ENCODE assay signal across 9 mouse cellular contexts in the genomic region with DNA sequence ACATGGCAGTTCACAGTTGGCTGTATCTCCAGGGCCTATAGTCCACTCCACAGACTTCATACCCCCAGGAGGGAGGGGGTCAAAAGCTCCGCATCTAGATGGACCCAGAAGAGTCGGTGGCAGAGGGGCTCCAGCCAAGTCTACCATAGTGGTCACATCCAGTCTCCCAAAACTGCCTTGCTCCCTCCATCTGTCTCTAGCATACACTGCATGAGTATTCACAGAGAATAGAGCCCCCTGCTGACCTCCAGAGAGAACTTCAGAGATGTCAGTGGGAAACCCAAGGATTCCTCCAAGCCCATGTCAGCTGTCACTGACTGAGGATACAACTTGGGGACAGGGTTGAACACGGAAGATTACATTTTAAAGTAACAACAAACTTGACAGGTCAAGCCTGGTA. TPM values are rescaled to one million over a fixed set of nuclear protein-coding genes. Genes with fewer than 3 reads are reported as not detected.
DNase-seq lines count a peak whose midpoint lies in the region; ATAC-seq and TF ChIP-seq lines count a peak whose summit lies in the region.
"Had no signal": no experiment of that assay in that cellular context is flagged by ENCODE, and none has a peak within 500 bp of the region (broad histone marks: within the 10 kb centered on the region; RNA-seq: fewer than 3 reads in every experiment).

No protein-coding gene starts in this region.

- TF ChIP-seq CTCF in kidney, postnatal 0 days (IDR thresholded peaks at IDR 0.05; ENCODE audit: low read depth): peak; percentile 67
- peak; percentile 35 to 88 (median 66) for TF ChIP-seq CTCF in MEL (IDR thresholded peaks at IDR 0.05 in 2 of 3, conservative IDR thresholded peaks at IDR 0.05 in 1 of 3; ENCODE audit: control insufficient read depth in 1 of 3, insufficient read depth in 1 of 3, low read depth in 2 of 3, low read length in 3 of 3, poor library complexity in 1 of 3, severe bottlenecking in 1 of 3)

- DNase-seq in CD4-positive, CD25-positive, alpha-beta regulatory T cell, adult 2 months (ENCODE audit: low read depth, low spot score): peak; percentile 66
- DNase-seq in kidney, postnatal 0 days (ENCODE audit: low spot score): peak; percentile 50
- no peak for DNase-seq in kidney, adult 11 months
- DNase-seq in MEL (ENCODE audit: low read depth, low spot score): peak; percentile 78
- DNase-seq in lung, postnatal 14 days: peak; percentile 8
- DNase-seq in layer of hippocampus, postnatal 10 days (ENCODE audit: low spot score in 2 of 2): no peak
- DNase-seq in neural tube, embryonic 10.5 days (ENCODE audit: extremely low spot score, low spot score): no peak
- DNase-seq: right cerebral cortex, adult 18-20 months had no signal

- no peak overlapping the region for H3K9ac ChIP-seq in kidney, postnatal 0 days (ENCODE audit: low read depth, low read length)
- peak overlapping the region; percentile 59 for H3K9ac ChIP-seq in MEL (ENCODE audit: control insufficient read depth, low read depth, low read length, poor library complexity, severe bottlenecking)

- no peaks in the 10 kb centered on the region; the same call in 1 of the 2 replicates for H3K79me2 ChIP-seq in MEL (ENCODE audit: control insufficient read depth, insufficient read depth, low read length, poor library complexity)

- WGBS in kidney, postnatal 0 days: 61% methylated on average over 3 of the region's 3 CpGs

- TF ChIP-seq RAD21 in MEL (IDR thresholded peaks at IDR 0.05; ENCODE audit: low read depth, low read length): peak; percentile 74

- no peak overlapping the region for H3K4me3 ChIP-seq in kidney, postnatal 0 days (replicated peaks; ENCODE audit: low read depth, low read length)
- H3K4me3 ChIP-seq in MEL (ENCODE audit: control insufficient read depth in 1 of 2, insufficient read depth in 1 of 2, low read depth in 2 of 2, low read length in 2 of 2): no peak overlapping the region

- no peak overlapping the region for H3K27ac ChIP-seq in kidney, postnatal 0 days
- H3K27ac ChIP-seq in MEL (ENCODE audit: control insufficient read depth, low read depth, low read length): peak overlapping the region; percentile 92

- H3K36me3 ChIP-seq in kidney, postnatal 0 days (ENCODE audit: insufficient read depth, low read length): no peaks in the 10 kb centered on the region
- peaks cover 0 to 46% of the 10 kb centered on the region in 2 experiments; a peak in 2 of 4 replicates for H3K36me3 ChIP-seq in MEL (ENCODE audit: control insufficient read depth in 1 of 2, insufficient read depth in 2 of 2, low read length in 2 of 2)

- ATAC-seq in CD4-positive, CD25-positive, alpha-beta regulatory T cell, adult 4 months: no peak
- ATAC-seq in kidney, postnatal 0 days (replicated peaks; ENCODE audit: low FRiP score, low read depth): no peak

- H3K9me3 ChIP-seq in kidney, postnatal 0 days (replicated peaks; ENCODE audit: low read length): no peaks in the 10 kb centered on the region
- H3K9me3 ChIP-seq in MEL (replicated peaks; ENCODE audit: insufficient read depth, low read length): no peaks in the 10 kb centered on the region

- no peak for TF ChIP-seq POLR2A in MEL (IDR thresholded peaks at IDR 0.05; ENCODE audit: control insufficient read depth in 1 of 2, insufficient read depth in 1 of 2, low read depth in 1 of 2, low read length in 2 of 2, poor library complexity in 1 of 2)

- 0 out of 4 replicates have a peak, but pooled peaks of 1 of the 2 experiments have one; percentile 23 for TF ChIP-seq EP300 in MEL (IDR thresholded peaks at IDR 0.05; ENCODE audit: low read depth in 1 of 2, low read length in 2 of 2)

- no peak overlapping the region for H3K4me2 ChIP-seq in kidney, postnatal 0 days (ENCODE audit: low read length)

- no peaks in the 10 kb centered on the region for H3K4me1 ChIP-seq in kidney, postnatal 0 days (replicated peaks; ENCODE audit: insufficient read depth, low read length)
- H3K4me1 ChIP-seq in MEL (ENCODE audit: control insufficient read depth in 1 of 2, insufficient read depth in 2 of 2, low read length in 2 of 2): peaks cover 35 to 40% of the 10 kb centered on the region in 2 experiments

- no peaks in the 10 kb centered on the region for H3K27me3 ChIP-seq in kidney, postnatal 0 days (ENCODE audit: insufficient read depth, low read length)
- no peaks in the 10 kb centered on the region for H3K27me3 ChIP-seq in MEL (ENCODE audit: control insufficient read depth in 1 of 2, insufficient read depth in 2 of 2, low read length in 2 of 2)

TF ChIP-seq in MEL, 35 proteins besides CTCF, POLR2A, EP300 and RAD21 (continues in another document):
- 0 out of 2 replicates have a peak, but pooled peaks have one; percentile 30 for TF ChIP-seq RCOR1 (IDR thresholded peaks at IDR 0.05; ENCODE audit: low read depth, low read length)
- TF ChIP-seq SIN3A (IDR thresholded peaks at IDR 0.05; ENCODE audit: low read length): peak; percentile 55; the same call in 1 of the 2 replicates
- 0 out of 2 replicates have a peak, but pooled peaks have one; percentile 29 for TF ChIP-seq MAX (IDR thresholded peaks at IDR 0.05; ENCODE audit: low read length)
- TF ChIP-seq MYB (IDR thresholded peaks at IDR 0.05; ENCODE audit: low read depth, low read length): no peak
- TF ChIP-seq TBP (IDR thresholded peaks at IDR 0.05; ENCODE audit: low read depth, low read length): no peak
- TF ChIP-seq NRF1 (IDR thresholded peaks at IDR 0.05; ENCODE audit: insufficient read depth, low read depth, low read length, poor library complexity, severe bottlenecking): no peak
- TF ChIP-seq MYC (IDR thresholded peaks at IDR 0.05; ENCODE audit: low read depth, low read length): 0 out of 2 replicates have a peak, but pooled peaks have one; percentile 40
- no peak for TF ChIP-seq POLR2AphosphoS2 (IDR thresholded peaks at IDR 0.05; ENCODE audit: low read length)
- peak; percentile 74 for TF ChIP-seq ZC3H11A (IDR thresholded peaks at IDR 0.05; ENCODE audit: low read depth, low read length)
- TF ChIP-seq ZNF384 (IDR thresholded peaks at IDR 0.05; ENCODE audit: low read depth, low read length): no peak
- TF ChIP-seq JUND (IDR thresholded peaks at IDR 0.05; ENCODE audit: low read depth, low read length): 0 out of 2 replicates have a peak, but pooled peaks have one; percentile 17
- no peak for TF ChIP-seq NELFE (IDR thresholded peaks at IDR 0.05; ENCODE audit: low read depth, low read length)
- TF ChIP-seq ZMIZ1 (IDR thresholded peaks at IDR 0.05; ENCODE audit: low read depth, low read length): no peak
- 0 out of 2 replicates have a peak, but pooled peaks have one; percentile 34 for TF ChIP-seq HCFC1 (IDR thresholded peaks at IDR 0.05; ENCODE audit: low read depth, low read length)
- TF ChIP-seq ZKSCAN1 (IDR thresholded peaks at IDR 0.05; ENCODE audit: low read depth, low read length): no peak
- peak; percentile 77 for TF ChIP-seq SMC3 (IDR thresholded peaks at IDR 0.05; ENCODE audit: low read depth, low read length)
- TF ChIP-seq CHD2 (IDR thresholded peaks at IDR 0.05; ENCODE audit: low read length): no peak
- 0 out of 2 replicates have a peak, but pooled peaks have one; percentile 20 for TF ChIP-seq ETS1 (IDR thresholded peaks at IDR 0.05; ENCODE audit: low read depth, low read length)
- peak; percentile 8; the same call in 1 of the 2 replicates for TF ChIP-seq TCF12 (IDR thresholded peaks at IDR 0.05; ENCODE audit: low read depth, low read length)
- no peak for TF ChIP-seq POLR2AphosphoS5 (IDR thresholded peaks at IDR 0.05; ENCODE audit: borderline replicate concordance, low read depth, low read length)

RNA-seq across cellular contexts. Expression of gene Cd2bp2, which starts 10.2 kb away (rescaled TPM):
- 10 to 100 TPM; 39.7 to 51.9 TPM for polyA plus RNA-seq in CD4-positive, CD25-positive, alpha-beta regulatory T cell, adult 4 months (2017; shearing (Covaris generic))
- polyA plus RNA-seq in kidney, postnatal 0 days (2015; fragmentation: Nextera tagmentation; extraction: Ambion mirVana): 42.8 and 47.7 TPM in 2 replicates
- 55.6 and 64.8 TPM in 2 replicates for total RNA-seq in MEL (2012; rRNA removed)
- 10 to 100 TPM in 1 of 2 experiments, not detected in 1; 56.7 TPM for polyA plus RNA-seq in MEL (2012; ENCODE audit: insufficient read depth in 1 of 2, insufficient read length in 2 of 2, low read depth in 1 of 2, low replicate concordance in 2 of 2, missing spikeins in 1 of 2)
- total RNA-seq in layer of hippocampus, postnatal 10 days (2021): 10 to 100 TPM; 70.5 to 75.5 TPM

RNA-seq across cellular contexts. Expression of gene Tbc1d10b, which starts 22.7 kb away (rescaled TPM):
- polyA plus RNA-seq in CD4-positive, CD25-positive, alpha-beta regulatory T cell, adult 4 months (2017; shearing (Covaris generic)): 10 to 100 TPM; 12.5 to 18.4 TPM
- 14.9 and 16.9 TPM in 2 replicates for polyA plus RNA-seq in kidney, postnatal 0 days (2015; fragmentation: Nextera tagmentation; extraction: Ambion mirVana)
- total RNA-seq in MEL (2012; rRNA removed): 37.4 and 43.3 TPM in 2 replicates
- 10 to 100 TPM in 1 of 2 experiments, not detected in 1; 70.3 TPM for polyA plus RNA-seq in MEL (2012; ENCODE audit: insufficient read depth in 1 of 2, insufficient read length in 2 of 2, low read depth in 1 of 2, low replicate concordance in 2 of 2, missing spikeins in 1 of 2)
- 10 to 100 TPM; 84.6 to 95.4 TPM for total RNA-seq in layer of hippocampus, postnatal 10 days (2021)

RNA-seq across cellular contexts. Expression of gene Mylpf, which starts 23.1 kb away (rescaled TPM):
- 10 to 100 TPM; 25.4 to 31.5 TPM for polyA plus RNA-seq in CD4-positive, CD25-positive, alpha-beta regulatory T cell, adult 4 months (2017; shearing (Covaris generic))
- polyA plus RNA-seq in kidney, postnatal 0 days (2015; fragmentation: Nextera tagmentation; extraction: Ambion mirVana): 2.9 and 4.7 TPM in 2 replicates
- total RNA-seq in MEL (2012; rRNA removed): 8.3 and 11.2 TPM in 2 replicates
- 1 to 10 TPM in 1 of 2 experiments, not detected in 1; 9.1 TPM for polyA plus RNA-seq in MEL (2012; ENCODE audit: insufficient read depth in 1 of 2, insufficient read length in 2 of 2, low read depth in 1 of 2, low replicate concordance in 2 of 2, missing spikeins in 1 of 2)
- total RNA-seq in layer of hippocampus, postnatal 10 days (2021): 1 to 10 TPM; 1.3 to 3.3 TPM

RNA-seq across cellular contexts. Expression of gene Zfp553, which starts 47.3 kb away (rescaled TPM):
- 1 to 10 TPM; 6.6 to 7.9 TPM for polyA plus RNA-seq in CD4-positive, CD25-positive, alpha-beta regulatory T cell, adult 4 months (2017; shearing (Covaris generic))
- 22.3 and 25.1 TPM in 2 replicates for polyA plus RNA-seq in kidney, postnatal 0 days (2015; fragmentation: Nextera tagmentation; extraction: Ambion mirVana)
- 13.9 and 14.6 TPM in 2 replicates for total RNA-seq in MEL (2012; rRNA removed)
- 10 to 100 TPM in 1 of 2 experiments, not detected in 1; 19.0 TPM for polyA plus RNA-seq in MEL (2012; ENCODE audit: insufficient read depth in 1 of 2, insufficient read length in 2 of 2, low read depth in 1 of 2, low replicate concordance in 2 of 2, missing spikeins in 1 of 2)
- total RNA-seq in layer of hippocampus, postnatal 10 days (2021): 10 to 100 TPM; 19.3 to 19.6 TPM

RNA-seq across cellular contexts. Expression of gene Sept1, which starts 47.3 kb away (rescaled TPM):
- polyA plus RNA-seq in CD4-positive, CD25-positive, alpha-beta regulatory T cell, adult 4 months (2017; shearing (Covaris generic)): 100 to 1,000 TPM; 819 to 912 TPM
- polyA plus RNA-seq in kidney, postnatal 0 days (2015; fragmentation: Nextera tagmentation; extraction: Ambion mirVana): 16.7 and 20.5 TPM in 2 replicates
- total RNA-seq in MEL (2012; rRNA removed): 30.6 and 41.3 TPM in 2 replicates
- polyA plus RNA-seq in MEL (2012; ENCODE audit: insufficient read depth in 1 of 2, insufficient read length in 2 of 2, low read depth in 1 of 2, low replicate concordance in 2 of 2, missing spikeins in 1 of 2): 100 to 1,000 TPM in 1 of 2 experiments, not detected in 1; 116 TPM
- 1 to 10 TPM; 5.5 to 5.9 TPM for total RNA-seq in layer of hippocampus, postnatal 10 days (2021)

Comparison
In these comparisons a context has a peak if more than half of its experiments do, and no peak if none do; other contexts are left out.
1. DNase-seq: peak in CD4-positive, CD25-positive, alpha-beta regulatory T cell, adult 2 months (single experiment), kidney, postnatal 0 days (single experiment), MEL (single experiment) and lung, postnatal 14 days (single experiment); none in kidney, adult 11 months (single experiment), layer of hippocampus, postnatal 10 days (0 of 2) and neural tube, embryonic 10.5 days (single experiment).